Mouse (Mus musculus): ENCODE measurements around the gene Lrrtm3. TPM values are rescaled to one million over a fixed set of nuclear protein-coding genes. Genes with fewer than 3 reads are reported as not detected.

Lrrtm3 gene
- polyA plus RNA-seq (2014; fragmentation: Illumina TruSeq; extraction: RNeasy Lipid Tissue Mini Kit (QIAGEN cat#74804); ENCODE audit: low read depth, low replicate concordance) = not detected

DNA sequence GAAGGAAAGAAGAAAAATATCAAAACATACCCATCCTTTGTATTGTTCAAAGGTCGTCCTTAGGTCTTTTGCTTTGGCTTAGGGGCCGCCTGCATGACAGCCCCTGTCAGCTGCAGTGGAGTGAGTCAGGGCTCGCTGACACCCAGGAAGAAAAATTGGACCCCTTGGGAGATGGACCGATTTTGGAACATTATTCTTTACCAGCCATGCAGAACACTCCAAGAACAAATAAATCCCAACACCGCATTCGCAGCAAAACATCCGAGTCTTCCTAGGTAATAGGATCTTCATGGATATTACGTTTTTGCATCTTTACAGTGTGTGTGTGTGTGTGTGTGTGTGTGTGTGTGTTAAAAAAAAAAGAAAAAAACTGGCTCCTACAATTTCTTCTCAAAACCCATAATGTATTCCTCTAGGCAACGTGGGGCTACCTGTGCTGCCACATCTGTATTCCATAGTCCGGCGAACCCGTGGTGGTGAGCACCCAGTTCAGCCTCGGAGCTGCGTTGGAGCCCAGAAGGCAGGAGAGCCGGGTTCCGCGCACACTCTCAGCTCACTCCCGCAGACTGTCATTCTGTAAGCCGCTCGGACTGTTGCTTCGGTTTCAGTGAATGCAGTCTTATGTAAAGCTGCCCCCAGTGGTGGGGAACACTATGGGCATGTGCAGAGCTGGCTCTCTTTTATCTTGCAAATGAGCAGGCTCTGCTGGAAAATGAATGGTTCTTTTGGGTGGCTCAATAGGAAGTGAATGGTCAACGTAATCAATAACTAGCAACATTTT lies at the start of gene Lrrtm3:
Gene Lrrtm3, minus strand, starts transcription at position 598 of the 781 bp plus-strand sequence.

DNA sequence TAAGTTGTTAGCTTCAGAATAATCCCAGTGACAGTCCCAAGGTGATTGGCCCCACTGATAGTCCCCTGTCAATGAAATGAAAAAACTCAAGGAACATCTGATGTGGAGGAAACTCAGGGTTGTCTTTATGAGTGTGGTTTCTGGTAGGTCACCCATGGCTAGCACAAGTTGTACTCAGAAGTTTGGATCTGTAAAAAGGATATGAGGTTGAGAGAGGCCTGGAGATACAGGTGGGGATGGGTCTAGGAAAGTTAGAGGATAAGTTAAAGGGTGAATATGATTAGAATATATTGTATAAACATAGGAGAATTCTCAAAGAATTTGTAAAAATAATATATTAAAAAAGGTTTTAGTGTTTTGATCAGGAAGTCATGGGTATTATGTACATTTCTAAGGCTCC lies 162.7 kb downstream of the Lrrtm3 start, which contains the start of gene Gm10118:
Gene Gm10118, minus strand, starts transcription at position 101 of the 400 bp plus-strand sequence.

Other genes with a start within 250 kb of the Lrrtm3 start
- not detected for gene Gm10118, start 162.8 kb downstream of the Lrrtm3 start, polyA plus RNA-seq (2014; fragmentation: Illumina TruSeq; extraction: RNeasy Lipid Tissue Mini Kit (QIAGEN cat#74804); ENCODE audit: low read depth, low replicate concordance)